Mouse (Mus musculus) neural tube, embryonic 12.5 days (tissue): ENCODE measurements around the gene Gm6592. TPM values are rescaled to one million over a fixed set of nuclear protein-coding genes. Genes with fewer than 3 reads are reported as not detected.

Source experiments
- polyA plus RNA-seq: library from polyadenylated mRNA; unstranded; fragments of >200 nt; fragmentation: Nextera tagmentation; extraction: Ambion mirVana; gene quantifications from 2 replicates; pipeline ENCODE4 v1.2.1, GENCODE M21; 2016

Gm6592 gene
- polyA plus RNA-seq, 1 experiment from 2014 or later = not detected

Other genes with a start within 250 kb of the Gm6592 start
- not detected in 2 replicates for gene Ssxb8, start 153.2 kb upstream of the Gm6592 start, polyA plus RNA-seq
- not detected in 2 replicates for gene Ssx9, start 95.6 kb upstream of the Gm6592 start, polyA plus RNA-seq
- not detected in 2 replicates for gene Ssxb5, start 40.3 kb upstream of the Gm6592 start, polyA plus RNA-seq
- not detected in 2 replicates for gene Gm5751, start 30.3 kb downstream of the Gm6592 start, polyA plus RNA-seq
- 15.5 and 17.8 TPM in 2 replicates for gene B630019K06Rik, start 48.4 kb downstream of the Gm6592 start, polyA plus RNA-seq
- gene Fthl17b, start 119.0 kb downstream of the Gm6592 start, polyA plus RNA-seq = not detected in 2 replicates
- not detected in 2 replicates for gene Fthl17c, start 132.6 kb downstream of the Gm6592 start, polyA plus RNA-seq
- not detected in 2 replicates for gene Fthl17d, start 142.8 kb downstream of the Gm6592 start, polyA plus RNA-seq
- not detected in 2 replicates for gene Fthl17e, start 189.5 kb downstream of the Gm6592 start, polyA plus RNA-seq
- gene Fthl17f, start 219.0 kb downstream of the Gm6592 start, polyA plus RNA-seq = not detected in 2 replicates